Mouse (Mus musculus) gastrocnemius, postnatal 36 days (tissue): Measurements from ENCODE around the gene Rai1. TPM values are rescaled to one million over a fixed set of nuclear protein-coding genes. Genes with fewer than 3 reads are reported as not detected.
A peak's percentile ranks its signal among the peaks of the same experiment; 100 is the strongest.

Source experiments
- DNase-seq, 2 experiments: peaks; one replicate each; pipeline ENCODE4 v3.0.0; 2022
- intact Hi-C: fragments of 180-260 bp; cut with DNase I; formaldehyde crosslinking; loops from one replicate; pipeline ENCODE4 v1.15.1; 2025
- total RNA-seq, 2 experiments: library from RNA; stranded (reverse); gene quantifications; 2 replicates each; pipeline ENCODE4 v1.2.3; 2021

Rai1 gene
- total RNA-seq, 2 experiments from 2014 or later = 18.1 to 20.8 TPM

DNA sequence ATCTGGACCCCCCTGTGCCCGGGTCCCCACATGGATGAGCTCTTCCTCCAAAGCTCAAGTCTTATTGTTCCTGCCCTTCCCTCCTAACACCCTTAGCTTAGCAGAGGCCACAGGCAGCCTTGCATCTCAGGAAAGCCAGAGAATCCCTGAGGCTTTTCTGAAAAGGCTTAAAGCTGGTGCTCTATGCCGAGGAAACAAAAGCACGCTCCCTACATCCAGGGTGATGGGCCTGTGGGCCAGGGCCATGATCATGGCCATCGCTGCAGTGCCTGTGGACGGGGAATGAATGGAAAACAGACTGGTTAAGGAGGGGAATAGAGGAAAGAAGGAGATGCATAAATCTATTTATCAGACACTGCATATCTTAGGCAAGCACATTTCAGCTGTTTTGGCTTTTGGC is 50.9 kb downstream of the Rai1 start:
- DNase-seq = no peak
- intact Hi-C loops = no loop called here

DNA sequence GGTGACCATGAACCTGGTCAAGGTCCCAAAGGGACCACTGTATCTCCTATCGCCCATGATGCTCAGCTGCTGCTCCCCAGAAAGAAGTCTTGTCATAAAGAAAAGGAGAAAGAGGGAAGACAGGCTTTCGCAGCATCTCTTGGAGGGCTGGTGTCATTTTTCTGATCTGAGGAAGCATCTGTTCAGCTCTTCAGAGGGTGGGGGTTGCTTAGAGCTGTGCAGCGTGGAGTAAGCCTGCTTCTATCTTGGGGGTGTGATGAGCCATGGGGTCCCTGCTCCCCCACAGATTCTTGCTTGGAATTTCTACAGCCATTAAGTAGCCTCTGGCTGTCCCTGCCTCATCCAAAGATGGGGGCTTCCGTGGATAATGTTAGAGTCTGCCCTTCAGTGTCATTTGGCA is 53.5 kb downstream of the Rai1 start:
- no peak for DNase-seq

DNA sequence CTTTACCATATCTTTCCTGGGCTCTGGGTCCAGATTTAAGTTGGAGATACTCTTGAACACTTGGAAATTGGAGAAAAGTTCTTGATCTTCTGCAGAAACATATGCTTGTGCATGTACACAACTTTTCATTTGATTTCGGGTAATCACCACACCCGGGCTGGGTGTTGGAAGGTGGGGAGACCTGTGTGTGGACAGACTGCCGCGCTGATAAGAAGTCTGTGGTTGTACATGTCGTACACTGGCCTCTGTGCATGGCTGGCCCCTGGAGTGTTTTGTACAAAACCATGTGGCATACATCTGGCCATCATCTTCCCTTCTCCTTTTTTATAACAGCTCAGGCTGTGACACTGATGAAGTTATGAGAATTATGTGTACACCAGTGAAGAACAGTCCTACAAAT is 55.1 kb downstream of the Rai1 start:
- DNase-seq = no peak
- intact Hi-C loops = no loop called here

More for the DNA sequence above, 53.5 kb downstream of the Rai1 start:
- intact Hi-C loops = no loop called here

DNA sequence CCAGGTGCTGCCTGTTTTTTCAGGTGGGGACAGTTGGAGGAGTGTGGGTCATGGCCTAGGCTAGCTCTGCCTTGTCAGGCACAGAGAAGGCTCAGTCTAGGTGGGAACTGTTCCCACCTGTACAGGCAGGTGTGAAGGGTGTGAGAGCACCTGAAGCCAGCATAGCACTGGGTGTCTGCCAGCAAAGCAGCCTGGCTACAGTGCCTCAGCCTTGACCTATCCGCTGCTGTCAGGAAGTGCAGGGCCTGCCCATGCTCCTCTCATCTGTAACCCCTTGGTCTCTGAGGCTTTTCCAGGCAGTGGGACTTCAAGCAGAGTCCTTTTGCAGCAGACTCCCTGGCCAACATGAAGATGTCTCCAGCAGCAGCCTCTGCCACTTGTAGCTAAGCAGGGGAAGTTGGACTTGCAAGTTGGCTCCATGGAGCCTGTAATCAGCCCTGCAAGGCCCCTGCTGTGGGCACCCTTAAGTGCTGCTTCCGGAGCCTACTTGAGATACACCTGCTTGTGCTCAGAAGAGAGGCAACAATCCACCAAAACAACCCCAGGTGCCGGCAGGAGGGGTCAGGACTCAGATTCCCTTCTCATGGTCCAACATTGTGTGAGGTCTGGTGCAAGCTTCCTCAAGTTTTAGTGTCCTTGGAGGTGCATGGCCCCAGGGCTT is 55.8 kb downstream of the Rai1 start:
- intact Hi-C loops = no loop called here
- no peak for DNase-seq

DNA sequence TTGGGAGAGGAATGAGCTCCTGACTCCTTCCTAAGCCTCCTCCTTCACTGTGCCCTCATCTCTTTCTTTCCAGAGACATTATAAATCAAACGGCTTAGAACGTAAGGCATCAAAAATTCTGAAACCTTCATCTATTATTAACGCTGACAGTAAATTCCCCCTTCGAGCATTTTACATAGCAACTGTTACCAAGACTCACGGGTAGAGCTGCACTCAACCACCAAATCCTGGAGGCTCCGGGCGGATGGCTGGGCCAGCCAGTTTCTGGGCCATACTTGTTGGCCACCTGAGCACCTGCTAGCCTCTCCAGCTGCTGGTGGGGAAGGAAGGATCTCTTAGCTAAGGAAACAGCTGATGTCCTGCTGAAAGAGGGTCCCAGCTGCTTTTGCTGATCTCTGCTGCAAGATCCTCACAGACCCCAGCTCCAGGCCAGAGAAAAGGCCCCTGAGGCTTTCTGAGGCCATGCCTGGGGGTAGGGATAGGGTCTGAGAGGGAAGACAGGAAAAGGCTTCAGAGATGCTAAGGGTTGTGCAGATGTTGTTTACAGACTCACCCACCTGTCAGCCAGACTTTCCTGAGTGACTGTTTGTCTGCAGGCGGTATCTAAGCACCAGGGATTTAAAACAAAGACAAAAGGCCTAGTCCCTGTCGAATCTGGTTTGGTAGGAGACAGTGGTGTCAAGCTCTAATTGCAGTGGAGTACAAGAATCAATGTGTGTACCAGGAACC is 56.5 kb downstream of the Rai1 start:
- no peak for DNase-seq
- intact Hi-C loops = no loop called here

DNA sequence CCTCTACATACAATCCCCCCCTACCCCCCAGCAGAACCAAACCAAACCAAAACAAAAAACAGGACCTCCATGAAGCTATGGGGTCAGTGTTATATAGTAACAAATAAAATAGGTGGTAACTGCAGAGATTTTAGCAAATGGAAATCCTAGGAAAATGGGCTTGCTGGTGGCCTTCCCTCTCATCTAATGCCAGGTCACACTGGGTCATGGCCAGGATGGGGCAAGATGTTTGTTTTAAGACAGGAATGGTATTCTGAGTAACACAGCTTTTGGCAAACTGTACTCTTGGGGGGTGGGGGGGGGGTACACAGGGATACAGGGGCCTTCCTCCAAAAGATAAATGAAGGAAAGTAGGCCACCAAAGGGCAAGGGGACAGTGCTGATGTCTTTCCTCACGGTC is 57.7 kb downstream of the Rai1 start:
- intact Hi-C loops = no loop called here
- no peak for DNase-seq

DNA sequence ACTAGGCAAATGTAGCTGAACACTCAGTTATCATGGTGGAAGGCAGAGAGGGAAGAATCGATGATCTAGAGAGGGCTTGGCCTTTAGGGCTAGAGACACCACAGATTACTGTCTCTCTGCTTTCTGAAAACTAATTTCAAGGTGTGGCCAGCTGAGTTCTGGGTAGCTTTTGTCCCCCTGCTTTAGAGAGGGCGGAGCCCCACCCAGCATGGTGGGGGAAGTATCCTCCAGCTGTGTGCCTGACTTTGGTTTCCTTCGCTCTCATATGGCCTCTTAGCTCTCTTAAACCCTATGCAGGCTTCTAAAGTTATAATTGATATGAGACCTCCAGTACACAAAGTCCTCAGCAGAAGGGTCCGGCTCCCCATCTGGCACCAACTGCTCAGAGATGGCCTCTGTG is 58.5 kb downstream of the Rai1 start:
- DNase-seq = no peak
- intact Hi-C loops = no loop called here

DNA sequence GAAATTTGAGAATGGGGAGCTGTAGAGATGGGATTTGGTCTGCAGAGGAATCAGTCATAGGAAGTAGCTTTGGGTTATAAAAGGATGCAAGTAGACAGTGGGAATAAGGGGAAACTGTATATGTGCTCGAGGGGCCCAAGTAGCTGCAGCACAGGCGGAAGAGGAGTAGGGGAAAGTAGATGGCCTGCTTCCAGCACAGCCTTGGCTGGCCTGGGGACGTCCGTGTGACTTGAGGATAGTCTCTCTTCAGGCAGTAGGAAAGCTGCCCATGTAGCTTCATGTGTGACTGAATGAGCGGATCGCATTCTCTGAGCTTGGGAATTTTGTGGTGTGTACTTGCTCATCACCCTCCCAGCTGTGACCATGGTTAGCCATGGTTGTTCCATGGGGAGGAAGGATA is 59.6 kb downstream of the Rai1 start:
- DNase-seq = no peak
- intact Hi-C loops = no loop called here

DNA sequence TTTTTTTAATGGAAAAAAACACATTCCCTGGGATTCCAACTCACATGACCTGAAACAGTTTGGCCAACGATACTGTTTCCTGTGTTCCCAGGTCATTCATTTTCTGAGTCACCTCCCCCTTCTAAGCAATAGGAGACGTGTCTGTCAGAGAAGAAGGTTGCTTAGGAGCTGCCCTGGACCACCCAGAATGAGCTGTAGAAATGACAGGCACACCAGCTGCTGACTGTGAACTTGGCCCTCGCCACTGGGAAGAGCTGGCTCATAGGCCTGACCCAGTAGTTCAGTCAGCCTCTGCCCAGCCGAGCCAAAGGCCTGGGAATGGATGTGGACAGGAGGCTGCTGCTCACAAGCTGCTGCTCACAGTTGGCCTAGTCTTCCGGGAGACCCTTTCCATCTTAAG is 60.3 kb downstream of the Rai1 start:
- intact Hi-C loops = no loop called here
- no peak for DNase-seq

DNA sequence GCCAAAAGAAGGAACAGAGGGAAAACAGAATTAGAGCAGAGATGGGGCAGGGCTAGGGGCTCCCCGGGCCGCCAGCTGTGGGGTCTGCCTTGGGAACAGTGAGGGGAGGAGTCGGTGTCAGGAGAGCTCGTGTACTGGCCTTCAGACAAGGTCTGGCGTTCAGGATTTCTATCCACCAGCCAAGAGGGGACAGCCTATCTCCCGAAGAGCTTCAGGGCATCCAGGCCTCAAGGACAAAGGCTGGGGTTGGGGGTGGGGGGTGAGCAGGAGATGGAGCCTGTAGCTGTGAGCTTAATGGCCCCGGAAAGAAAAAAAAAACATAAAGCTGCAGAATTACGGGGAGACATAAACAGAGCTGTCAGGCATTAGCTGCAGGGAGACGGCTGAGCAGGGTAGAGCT is 64.0 kb downstream of the Rai1 start:
- intact Hi-C loops = no loop called here
- DNase-seq = no peak

DNA sequence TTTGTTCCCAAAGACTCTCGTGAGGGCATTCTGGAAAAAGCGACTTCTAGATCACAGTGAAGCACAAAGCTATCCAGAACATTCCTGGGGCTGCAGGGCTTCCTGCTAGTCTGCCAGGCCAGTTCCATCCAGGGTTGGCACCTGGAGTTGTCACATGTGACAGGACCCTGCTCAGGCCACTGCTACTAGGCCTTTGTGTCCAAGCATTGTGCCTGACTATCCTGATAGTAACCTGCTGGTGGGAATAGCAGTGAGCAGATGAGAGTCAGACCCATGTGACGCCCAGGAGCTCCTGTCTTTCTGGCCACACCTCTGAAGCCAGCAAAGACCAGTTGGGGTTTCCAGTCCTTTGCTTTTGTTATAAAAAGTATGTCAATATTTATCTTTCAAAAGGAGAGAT is 67.3 kb downstream of the Rai1 start:
- no peak for DNase-seq
- intact Hi-C loops = no loop called here

DNA sequence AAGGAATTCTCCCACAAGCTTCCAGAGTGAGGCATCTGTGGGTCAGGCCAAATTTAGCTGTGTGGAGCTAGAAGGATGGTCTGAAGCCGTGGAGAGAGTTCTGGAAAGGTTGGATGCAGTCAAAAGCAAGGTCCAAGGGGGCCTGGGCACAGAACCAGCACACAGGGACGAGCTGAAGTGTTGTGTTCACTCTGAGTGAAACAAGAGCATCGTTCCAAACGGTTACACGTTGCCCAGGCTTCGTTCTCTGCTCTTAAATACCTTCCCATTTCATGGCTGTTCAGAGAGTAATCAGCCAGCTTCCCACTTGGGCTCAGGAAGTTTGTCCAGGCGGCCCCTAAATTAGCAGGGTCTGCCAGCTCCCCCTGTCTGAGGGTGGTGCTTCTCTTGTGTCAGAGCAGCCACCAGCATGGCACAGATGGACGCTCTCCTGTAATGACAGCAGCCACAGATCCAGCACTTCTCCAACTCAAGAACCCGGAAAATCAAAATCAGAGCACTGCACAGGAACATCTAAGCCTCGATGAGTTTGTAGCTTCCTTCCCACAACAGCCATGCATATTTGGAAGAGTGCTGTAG is 68.9 kb downstream of the Rai1 start:
- intact Hi-C loops = no loop called here
- no peak for DNase-seq

DNA sequence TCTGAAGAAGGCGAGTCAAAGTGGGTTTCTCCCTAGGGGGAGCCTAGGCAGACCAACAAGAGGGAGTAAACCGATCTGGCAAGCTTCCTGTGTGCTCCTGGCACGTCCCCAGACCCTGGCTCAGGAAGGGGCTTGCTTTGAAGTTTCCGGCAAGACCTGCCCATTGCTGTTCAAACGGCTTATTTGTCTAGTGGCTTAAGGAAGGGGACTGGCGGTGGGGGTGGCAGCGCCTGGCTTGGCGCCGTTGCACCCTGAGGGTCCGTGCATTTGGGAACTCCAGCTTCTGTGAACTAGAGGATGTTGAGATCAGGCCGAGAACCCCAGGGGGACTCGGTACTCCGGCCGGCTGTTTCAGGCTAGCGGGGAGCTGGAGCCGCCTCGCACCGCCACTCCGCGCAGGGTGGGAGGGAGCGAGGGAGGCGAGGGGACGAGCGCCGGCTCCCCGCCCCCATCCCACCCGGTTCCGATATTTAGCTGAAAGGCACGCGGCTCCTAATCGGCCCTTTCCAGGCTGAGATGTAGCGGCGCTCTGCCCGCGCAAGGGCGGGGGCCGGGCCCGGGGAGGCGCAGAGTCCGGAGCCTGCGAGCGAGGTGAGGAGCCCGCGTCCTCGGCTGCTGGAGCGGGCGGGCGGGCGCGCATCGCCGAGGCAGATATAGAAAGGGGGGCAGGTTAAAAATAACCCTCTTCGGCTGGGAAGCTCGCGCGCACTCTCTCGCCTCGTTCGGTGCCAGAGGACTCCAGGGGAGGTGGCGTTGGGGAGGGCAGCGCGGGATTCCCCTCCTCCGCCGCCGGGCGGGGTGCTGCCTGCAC is 70.8 kb downstream of the Rai1 start:
- intact Hi-C loops = loop anchor here (5.0 kb wide), 1 partner anchor 68 kb away; the partner anchor contains the start of gene Rai1
- DNase-seq = peak; percentile 52 to 55

DNA sequence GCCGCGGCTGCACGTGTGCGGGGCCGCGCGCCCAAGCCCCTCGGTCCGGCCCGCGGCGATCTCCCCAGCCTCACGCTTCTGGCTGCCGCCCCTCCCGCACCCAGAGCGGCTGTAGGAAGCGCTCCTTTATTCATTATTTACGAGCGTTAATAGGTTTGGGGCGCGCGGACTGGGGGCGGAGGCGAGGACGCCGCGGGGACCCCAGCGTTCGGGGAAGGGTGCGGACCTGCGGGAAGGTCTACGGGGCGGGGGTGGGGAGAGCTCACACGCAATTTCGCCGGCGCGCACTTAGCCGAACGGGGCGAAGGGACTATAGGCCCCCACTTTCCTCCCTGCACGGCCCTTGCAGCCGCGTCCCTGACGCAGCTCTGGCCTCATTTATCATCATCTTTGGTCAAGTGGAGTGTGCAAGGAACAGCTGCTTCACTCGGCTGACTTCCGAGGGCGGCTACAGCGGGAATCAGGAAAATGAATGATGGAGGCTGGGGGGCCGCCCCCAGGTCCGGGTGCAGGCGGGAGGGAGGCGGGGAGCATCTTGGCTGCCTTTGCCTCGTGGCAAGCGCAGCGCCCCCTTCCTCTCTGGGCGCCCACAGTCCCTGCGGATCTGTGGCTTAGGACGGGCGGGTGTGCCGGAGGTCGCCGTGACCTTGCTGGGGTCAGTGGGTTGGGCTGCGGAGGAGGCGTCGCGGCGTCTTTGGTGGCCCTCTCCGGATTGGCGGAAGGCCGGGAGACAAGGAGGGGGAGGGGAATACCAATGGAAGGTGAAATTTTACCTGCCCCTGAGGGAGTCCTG is 71.6 kb downstream of the Rai1 start:
- intact Hi-C loops = loop anchor here (5.0 kb wide), 1 partner anchor 69 kb away; the partner anchor contains the start of gene Rai1
- peak; percentile 42 to 45 for DNase-seq

DNA sequence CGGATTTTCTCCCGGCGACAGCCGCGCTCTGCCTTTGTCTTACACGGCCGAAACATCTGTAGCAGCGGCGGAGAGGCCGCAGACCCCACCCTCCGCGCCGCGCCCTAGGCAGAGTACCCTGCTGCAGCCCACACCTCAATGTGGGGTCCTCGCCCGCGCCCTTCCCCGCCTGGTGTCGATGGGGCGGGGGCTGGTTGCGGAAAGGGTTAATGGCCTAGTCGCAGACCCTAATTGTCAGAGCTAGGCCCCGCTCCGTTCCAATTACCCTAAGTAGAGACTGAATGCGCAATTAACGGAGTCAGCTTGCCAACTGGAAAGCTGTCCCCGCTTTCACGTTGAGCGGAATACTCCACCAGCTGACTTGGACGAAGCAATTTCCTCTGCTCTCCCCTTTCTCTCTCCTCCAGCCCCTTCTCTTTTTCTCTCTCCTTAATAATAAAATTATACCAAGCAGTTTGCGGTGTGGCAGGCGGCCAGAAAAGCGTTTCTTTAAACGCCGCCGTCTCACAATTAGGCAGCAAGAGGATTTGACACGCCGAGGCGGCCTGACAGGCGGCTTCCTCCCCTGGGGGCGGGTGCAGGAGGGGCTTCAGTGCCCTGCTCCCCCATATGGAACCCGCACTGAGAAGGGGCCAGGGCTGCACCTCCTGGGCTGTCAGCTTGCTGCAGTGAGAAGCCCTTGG is 72.3 kb downstream of the Rai1 start:
- intact Hi-C loops = loop anchor here (5.0 kb wide), 1 partner anchor 70 kb away; the partner anchor contains the start of gene Rai1
- no peak for DNase-seq

DNA sequence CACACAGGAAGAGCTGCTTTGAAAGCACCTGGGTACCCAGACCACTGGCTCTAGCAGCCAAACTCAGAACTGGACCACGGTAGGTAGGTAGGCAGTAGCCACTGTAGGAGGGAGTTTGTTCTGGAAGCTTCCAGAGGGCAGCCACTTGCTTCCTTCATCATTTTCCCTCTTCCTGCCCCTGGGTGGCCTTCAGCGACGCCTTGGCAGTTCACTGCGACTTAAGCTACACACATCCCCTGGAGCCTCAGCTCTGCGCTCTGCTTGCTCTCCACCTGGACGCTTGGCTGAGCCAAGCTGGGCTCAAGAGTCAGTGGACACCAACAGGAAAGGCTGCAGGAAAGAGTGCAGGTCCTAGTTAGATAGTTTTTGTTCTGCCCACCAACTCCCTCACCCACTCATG is 73.2 kb downstream of the Rai1 start:
- DNase-seq = no peak
- intact Hi-C loops = loop anchor here (5.0 kb wide), 1 partner anchor 71 kb away; the partner anchor contains the start of gene Rai1

DNA sequence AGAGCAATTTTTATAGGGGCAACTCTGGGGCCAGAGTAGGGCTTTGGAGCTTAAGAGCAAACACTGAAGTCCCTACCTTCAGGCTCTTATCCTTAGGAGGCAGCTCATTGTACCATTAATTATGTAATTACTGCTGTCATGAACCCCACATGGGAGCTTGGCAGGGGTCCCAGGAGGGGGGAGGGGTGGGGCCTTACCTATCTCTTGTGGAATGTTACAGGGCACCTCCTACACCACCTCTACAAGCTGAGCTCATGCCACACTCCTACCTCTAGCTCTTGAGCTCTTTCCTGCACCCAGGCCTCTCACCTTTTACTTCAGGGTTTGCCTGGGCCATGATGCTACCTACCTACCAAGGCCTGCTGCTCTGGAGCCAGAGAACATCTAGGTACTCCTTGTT is 73.7 kb downstream of the Rai1 start:
- intact Hi-C loops = loop anchor here (5.0 kb wide), 1 partner anchor 71 kb away; the partner anchor contains the start of gene Rai1
- DNase-seq = no peak

DNA sequence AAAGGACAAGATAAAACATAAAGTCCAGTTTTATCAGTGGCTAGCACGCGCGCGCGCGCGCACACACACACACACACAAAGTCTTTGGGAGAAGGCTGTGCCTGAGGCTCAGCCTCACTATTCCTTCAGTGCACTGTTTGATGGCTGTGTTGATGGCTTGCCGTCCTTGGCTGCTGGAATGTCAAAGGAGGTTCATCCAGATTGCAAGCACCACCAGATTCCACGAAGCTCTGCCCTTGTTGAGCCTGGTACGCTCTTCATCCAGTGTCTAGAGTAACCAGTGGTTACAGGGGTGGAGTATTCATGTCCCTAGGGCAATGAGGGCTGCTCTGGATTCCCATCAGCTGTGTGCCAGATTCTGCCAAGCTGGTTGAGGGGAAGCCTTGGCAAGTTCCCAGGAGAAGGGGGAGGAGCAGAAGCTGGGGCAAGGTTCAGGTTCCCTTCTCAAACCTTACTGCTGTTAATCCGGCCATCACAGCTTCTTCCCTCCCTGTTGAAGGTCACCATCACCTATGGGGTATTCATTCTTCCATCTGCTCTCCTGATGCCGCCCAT is 77.4 kb downstream of the Rai1 start:
- intact Hi-C loops = no loop called here
- peak in 1 of 2 experiments; percentile 47 for DNase-seq

DNA sequence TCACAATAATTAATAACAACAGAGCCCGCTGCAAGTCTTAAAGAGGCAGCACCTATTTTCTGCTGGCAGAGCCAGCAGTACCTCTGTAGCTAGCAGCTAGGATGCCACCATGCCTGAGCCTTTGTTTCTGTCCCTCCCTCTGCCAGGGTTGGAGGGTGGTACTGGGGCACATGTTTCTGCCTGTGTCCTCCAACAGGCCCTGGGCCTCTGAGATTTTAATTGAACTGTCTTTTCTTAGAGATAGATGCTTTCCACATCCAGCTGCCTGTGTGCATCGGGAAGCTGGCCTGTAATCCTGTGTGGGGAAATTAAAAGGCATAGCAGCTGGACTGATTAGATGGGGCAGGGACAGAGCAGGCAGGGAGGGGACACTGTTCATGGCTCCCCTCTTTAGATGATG is 77.9 kb downstream of the Rai1 start:
- no peak for DNase-seq
- intact Hi-C loops = no loop called here
